Mouse (Mus musculus): ENCODE data around the gene Rflnb.

GRCm38 (mm10) chr11:76015814-76016213 is 11.8 kb downstream of the Rflnb start:
- TF ChIP-seq CTCF (IDR thresholded peaks at IDR 0.05; ENCODE audit: control insufficient read depth, insufficient read depth, low read length): no peak
- no peak for TF ChIP-seq POLR2A (IDR thresholded peaks at IDR 0.05; ENCODE audit: borderline replicate concordance, control insufficient read depth, low read depth, low read length)

All from bone marrow, adult 2 months (tissue).